Mouse (Mus musculus): ENCODE measurements around the gene Golgb1. TPM values are rescaled to one million over a fixed set of nuclear protein-coding genes. Genes with fewer than 3 reads are reported as not detected.

Gene Golgb1
- polyA plus RNA-seq, 1 experiment from 2014 or later: 128 TPM

- Histone ChIP-seq H3K9me3 (no peaks in the 10 kb centered on the region), H3K4me1 (0 out of 2 replicates have a peak, but pooled peaks cover under 1% of the 10 kb centered on the region), H3K9ac (no peak overlapping the region), H3K36me3 (peaks cover 30% of the 10 kb centered on the region), H3K4me3 (no peak overlapping the region), H3K27me3 (no peaks in the 10 kb centered on the region), H3K27ac (no peak overlapping the region), H3K4me2 (replicated peaks) (no peak overlapping the region)
- 88% methylated on average over 4 of the region's 4 CpGs for WGBS
- ATAC-seq (ENCODE audit: low FRiP score, low read depth): no peak
These were observed 9.9 kb downstream of the Golgb1 start for GRCm38 (mm10) chr16:36884881-36885280.

DNA sequence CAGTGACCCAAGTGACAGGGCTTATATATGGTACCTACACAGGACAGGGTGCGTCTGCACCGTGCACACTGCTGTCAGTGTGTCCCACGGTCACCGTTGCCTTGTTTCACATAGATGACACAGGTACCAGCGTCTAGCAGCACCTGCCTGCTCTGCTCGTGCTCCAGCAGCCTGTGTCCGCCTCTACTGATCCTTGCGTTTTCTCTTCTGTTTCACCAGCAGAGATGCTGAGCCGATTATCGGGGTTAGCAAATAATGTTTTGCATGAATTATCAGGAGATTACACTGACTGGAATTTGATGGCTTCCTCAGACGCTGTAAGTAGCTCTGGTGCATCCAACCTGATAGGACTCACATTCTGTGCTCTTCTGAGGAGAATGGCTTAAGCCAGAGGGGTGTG, 11.0 kb downstream of the Golgb1 start:
- H3K4me3 ChIP-seq: no peak overlapping the region
- no peak overlapping the region for H3K27ac ChIP-seq
- no peak overlapping the region for H3K4me2 ChIP-seq (replicated peaks)
- peaks cover 38% of the 10 kb centered on the region for H3K36me3 ChIP-seq
- H3K4me1 ChIP-seq: no peaks in the 10 kb centered on the region
- WGBS: 95% methylated on average over 11 of the region's 11 CpGs
- H3K9me3 ChIP-seq: no peaks in the 10 kb centered on the region
- H3K27me3 ChIP-seq: no peaks in the 10 kb centered on the region
- no peak overlapping the region for H3K9ac ChIP-seq
- no peak for ATAC-seq (ENCODE audit: low FRiP score, low read depth)

DNA sequence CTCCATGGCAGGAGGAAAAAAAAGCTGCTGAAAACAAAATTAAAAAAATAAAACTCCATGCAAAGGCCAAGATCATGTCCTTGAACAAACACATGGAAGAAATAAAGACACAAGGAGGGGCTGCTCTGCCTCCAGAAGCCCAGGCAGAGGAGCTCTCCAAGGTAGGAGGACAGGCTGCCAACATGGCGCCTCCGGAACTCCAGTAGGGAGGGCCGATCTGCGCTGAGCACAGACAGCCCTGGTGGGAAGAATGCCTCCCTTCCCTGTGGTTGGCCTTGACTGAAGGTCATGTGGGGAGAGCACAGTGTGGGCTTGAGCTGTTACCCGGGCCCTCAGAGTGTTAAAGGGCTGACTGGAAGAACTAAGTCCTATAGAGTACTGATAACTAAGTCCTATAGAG, 12.6 kb downstream of the Golgb1 start:
- H3K27ac ChIP-seq: no peak overlapping the region
- H3K9me3 ChIP-seq: no peaks in the 10 kb centered on the region
- no peak overlapping the region for H3K4me2 ChIP-seq (replicated peaks)
- 84% methylated on average over 5 of the region's 5 CpGs for WGBS
- ATAC-seq (ENCODE audit: low FRiP score, low read depth): no peak
- no peaks in the 10 kb centered on the region for H3K4me1 ChIP-seq
- no peak overlapping the region for H3K9ac ChIP-seq
- H3K27me3 ChIP-seq: no peaks in the 10 kb centered on the region
- no peak overlapping the region for H3K4me3 ChIP-seq
- peaks cover 53% of the 10 kb centered on the region for H3K36me3 ChIP-seq

- no peak for ATAC-seq (ENCODE audit: low FRiP score, low read depth)
- 90% methylated on average over 3 of the region's 3 CpGs for WGBS
- no peak overlapping the region for H3K27ac ChIP-seq
- no peak overlapping the region for H3K4me3 ChIP-seq
- H3K9ac ChIP-seq: no peak overlapping the region
- no peak overlapping the region for H3K4me2 ChIP-seq (replicated peaks)
- no peaks in the 10 kb centered on the region for H3K27me3 ChIP-seq
- no peaks in the 10 kb centered on the region for H3K9me3 ChIP-seq
- peaks cover 79% of the 10 kb centered on the region for H3K36me3 ChIP-seq
- no peaks in the 10 kb centered on the region for H3K4me1 ChIP-seq
These were observed 15.6 kb downstream of the Golgb1 start for GRCm38 (mm10) chr16:36890559-36890958.

DNA sequence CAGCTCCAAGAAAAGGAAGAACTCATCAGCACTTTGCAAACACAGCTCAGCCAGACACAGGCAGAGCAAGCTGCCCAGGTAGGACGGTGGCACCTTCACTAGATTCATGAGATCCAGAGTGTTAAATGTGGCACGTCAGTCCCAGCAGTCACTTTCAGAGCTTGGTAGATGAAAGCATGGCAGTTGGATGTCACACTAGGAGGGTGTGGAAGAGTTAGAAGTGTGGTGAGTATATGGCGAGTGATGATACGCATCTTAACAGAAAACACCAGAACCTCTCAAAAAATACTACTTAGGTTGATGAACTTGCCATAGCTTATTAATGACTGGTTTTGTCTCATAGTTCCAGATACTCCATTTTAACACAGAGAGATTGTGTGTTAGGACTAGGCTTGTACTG, 16.5 kb downstream of the Golgb1 start:
- Histone ChIP-seq H3K27me3 (no peaks in the 10 kb centered on the region), H3K9me3 (no peaks in the 10 kb centered on the region), H3K36me3 (peaks cover 82% of the 10 kb centered on the region), H3K4me2 (replicated peaks) (no peak overlapping the region), H3K9ac (no peak overlapping the region), H3K27ac (no peak overlapping the region), H3K4me1 (no peaks in the 10 kb centered on the region), H3K4me3 (no peak overlapping the region)
- ATAC-seq (ENCODE audit: low FRiP score, low read depth): no peak
- WGBS: 93% methylated on average over 4 of the region's 4 CpGs

DNA sequence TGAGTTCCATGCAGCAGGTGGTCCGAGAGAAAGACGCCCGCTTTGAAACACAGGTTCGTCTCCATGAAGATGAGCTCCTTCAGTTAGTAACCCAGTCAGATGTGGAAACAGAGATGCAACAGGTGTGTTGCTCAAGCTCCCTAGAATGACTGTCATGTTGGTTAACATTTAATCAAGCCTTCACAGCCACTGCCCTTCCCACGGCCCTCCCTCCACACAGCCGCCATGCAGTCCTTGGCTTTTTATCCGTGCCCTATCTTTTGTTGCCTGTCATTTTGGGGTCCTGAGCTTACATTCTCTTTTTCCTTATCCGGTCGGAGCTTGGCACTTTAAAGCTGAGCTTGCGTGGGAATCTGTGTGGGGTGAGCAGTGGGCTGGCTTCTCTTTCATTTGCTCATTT, 18.4 kb downstream of the Golgb1 start:
- Histone ChIP-seq H3K36me3 (peaks cover 84% of the 10 kb centered on the region), H3K27ac (no peak overlapping the region)
- 93% methylated on average over 10 of the region's 10 CpGs for WGBS

DNA sequence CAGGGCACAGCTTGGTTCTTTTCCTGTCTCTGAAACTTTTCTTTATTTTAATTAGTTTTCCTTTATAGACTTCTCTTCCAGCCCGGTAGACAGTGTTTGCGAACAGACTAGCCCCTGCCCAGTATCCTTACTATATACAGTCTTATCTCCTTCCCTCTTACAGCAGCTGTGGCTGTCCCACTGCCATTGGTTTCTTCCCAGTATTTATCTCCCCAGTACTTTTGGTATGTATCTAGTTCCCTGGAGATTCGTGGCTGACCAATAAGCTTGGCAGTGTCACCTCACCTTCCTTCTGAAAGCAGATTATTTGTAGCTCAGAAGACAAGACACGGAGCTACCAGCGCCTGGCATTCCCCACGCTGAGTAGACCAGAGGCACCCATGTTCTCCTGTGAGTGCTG, 21.8 kb downstream of the Golgb1 start:
- WGBS: 92% methylated on average over 6 of the region's 6 CpGs
- Histone ChIP-seq H3K36me3 (peaks cover 86% of the 10 kb centered on the region), H3K27ac (no peak overlapping the region), H3K4me1 (no peaks in the 10 kb centered on the region), H3K4me3 (no peak overlapping the region), H3K9ac (no peak overlapping the region), H3K4me2 (replicated peaks) (no peak overlapping the region), H3K27me3 (no peaks in the 10 kb centered on the region), H3K9me3 (no peaks in the 10 kb centered on the region)
- no peak for ATAC-seq (ENCODE audit: low FRiP score, low read depth)

More for the DNA sequence above, 18.4 kb downstream of the Golgb1 start:
- Histone ChIP-seq H3K27me3 (no peaks in the 10 kb centered on the region), H3K9ac (no peak overlapping the region), H3K4me3 (no peak overlapping the region), H3K9me3 (no peaks in the 10 kb centered on the region), H3K4me1 (no peaks in the 10 kb centered on the region), H3K4me2 (replicated peaks) (no peak overlapping the region)
- ATAC-seq (ENCODE audit: low FRiP score, low read depth): no peak

GRCm38 (mm10) chr16:36903156-36903555, 28.2 kb downstream of the Golgb1 start:
- H3K9me3 ChIP-seq: no peaks in the 10 kb centered on the region
- no peak overlapping the region for H3K9ac ChIP-seq
- ATAC-seq (ENCODE audit: low FRiP score, low read depth): no peak
- H3K4me2 ChIP-seq (replicated peaks): no peak overlapping the region
- peaks cover 74% of the 10 kb centered on the region for H3K36me3 ChIP-seq
- no peak overlapping the region for H3K27ac ChIP-seq
- H3K4me3 ChIP-seq: no peak overlapping the region
- H3K27me3 ChIP-seq: no peaks in the 10 kb centered on the region
- 84% methylated on average over 5 of the region's 5 CpGs for WGBS
- H3K4me1 ChIP-seq: no peaks in the 10 kb centered on the region

GRCm38 (mm10) chr16:36911909-36912308, 37.0 kb downstream of the Golgb1 start:
- Histone ChIP-seq H3K4me2 (replicated peaks) (no peak overlapping the region), H3K4me1 (no peaks in the 10 kb centered on the region), H3K36me3 (peaks cover 80% of the 10 kb centered on the region), H3K9ac (no peak overlapping the region), H3K27me3 (no peaks in the 10 kb centered on the region), H3K4me3 (no peak overlapping the region), H3K27ac (no peak overlapping the region), H3K9me3 (no peaks in the 10 kb centered on the region)
- 76% methylated on average over 10 of the region's 10 CpGs for WGBS
- ATAC-seq (ENCODE audit: low FRiP score, low read depth): no peak

GRCm38 (mm10) chr16:36912311-36912710, 37.4 kb downstream of the Golgb1 start:
- H3K27ac ChIP-seq: no peak overlapping the region
- 91% methylated on average over 13 of the region's 13 CpGs for WGBS
- no peak for ATAC-seq (ENCODE audit: low FRiP score, low read depth)
- no peaks in the 10 kb centered on the region for H3K9me3 ChIP-seq
- no peak overlapping the region for H3K4me2 ChIP-seq (replicated peaks)
- peaks cover 80% of the 10 kb centered on the region for H3K36me3 ChIP-seq
- H3K27me3 ChIP-seq: no peaks in the 10 kb centered on the region
- H3K9ac ChIP-seq: no peak overlapping the region
- H3K4me1 ChIP-seq: no peaks in the 10 kb centered on the region
- H3K4me3 ChIP-seq: no peak overlapping the region

GRCm38 (mm10) chr16:36914195-36914594, 39.3 kb downstream of the Golgb1 start:
- 77% methylated on average over 5 of the region's 5 CpGs for WGBS
- no peaks in the 10 kb centered on the region for H3K27me3 ChIP-seq
- no peak overlapping the region for H3K4me3 ChIP-seq
- no peaks in the 10 kb centered on the region for H3K9me3 ChIP-seq
- no peaks in the 10 kb centered on the region for H3K4me1 ChIP-seq
- no peak overlapping the region for H3K9ac ChIP-seq
- ATAC-seq (ENCODE audit: low FRiP score, low read depth): no peak
- H3K36me3 ChIP-seq: peaks cover 85% of the 10 kb centered on the region
- no peak overlapping the region for H3K4me2 ChIP-seq (replicated peaks)
- no peak overlapping the region for H3K27ac ChIP-seq

DNA sequence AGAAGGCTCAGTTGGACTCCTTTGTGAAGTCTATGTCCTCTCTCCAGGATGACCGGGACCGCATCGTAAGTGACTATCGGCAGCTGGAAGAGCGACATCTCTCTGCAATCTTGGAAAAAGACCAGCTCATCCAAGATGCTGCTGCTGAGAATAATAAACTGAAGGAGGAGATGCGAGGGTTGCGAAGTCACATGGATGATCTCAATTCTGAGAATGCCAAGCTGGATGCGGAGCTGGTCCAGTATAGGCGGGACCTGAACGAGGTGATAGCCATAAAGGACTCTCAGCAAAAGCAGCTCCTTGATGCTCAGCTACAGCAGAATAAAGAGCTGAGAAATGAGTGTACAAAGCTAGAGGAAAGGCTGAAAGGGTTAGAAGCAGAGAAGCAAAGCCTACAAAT, 43.6 kb downstream of the Golgb1 start:
- H3K27ac ChIP-seq: no peak overlapping the region
- H3K36me3 ChIP-seq: peaks cover 89% of the 10 kb centered on the region

GRCm38 (mm10) chr16:36920410-36920809, 45.5 kb downstream of the Golgb1 start:
- Histone ChIP-seq H3K4me1 (no peaks in the 10 kb centered on the region), H3K27ac (no peak overlapping the region), H3K27me3 (no peaks in the 10 kb centered on the region), H3K36me3 (peaks cover 82% of the 10 kb centered on the region), H3K9ac (no peak overlapping the region), H3K4me3 (no peak overlapping the region), H3K4me2 (replicated peaks) (no peak overlapping the region), H3K9me3 (no peaks in the 10 kb centered on the region)
- 86% methylated on average over 3 of the region's 3 CpGs for WGBS
- ATAC-seq (ENCODE audit: low FRiP score, low read depth): no peak

More for the DNA sequence above, 43.6 kb downstream of the Golgb1 start:
- no peaks in the 10 kb centered on the region for H3K9me3 ChIP-seq
- 97% methylated on average over 10 of the region's 10 CpGs for WGBS
- H3K9ac ChIP-seq: no peak overlapping the region
- H3K4me3 ChIP-seq: no peak overlapping the region
- no peaks in the 10 kb centered on the region for H3K27me3 ChIP-seq
- no peak overlapping the region for H3K4me2 ChIP-seq (replicated peaks)
- no peak for ATAC-seq (ENCODE audit: low FRiP score, low read depth)
- H3K4me1 ChIP-seq: no peaks in the 10 kb centered on the region
